Mouse (Mus musculus) lung, embryonic 14.5 days (tissue): ENCODE results near the gene Senp2. TPM values are rescaled to one million over a fixed set of nuclear protein-coding genes. Genes with fewer than 3 reads are reported as not detected.
A peak's percentile ranks its signal among the peaks of the same experiment; 100 is the strongest.

Experiments used
- ATAC-seq: fragments of 200-750 bp; cut with Nextera tagmentation; 2 replicates; pipeline ENCODE4 v1.8.0; 2017; ENCODE audit warnings: mild to moderate bottlenecking, moderate TSS enrichment, moderate library complexity; ENCODE audit not compliant: insufficient read depth
- DNase-seq: peaks from one replicate; pipeline ENCODE4 v3.0.0-alpha.2; 2015
- H3K27ac ChIP-seq: fragments of 300-500 bp; sonication (generic); 2 replicates; pipeline ENCODE4 v1.5.1; 2014; ENCODE audit warnings: low read depth, mild to moderate bottlenecking, moderate library complexity
- H3K27me3 ChIP-seq: fragments of 300-500 bp; sonication (generic); 2 replicates; pipeline ENCODE4 v1.6.1; 2014; ENCODE audit warnings: low read length, control low read depth; ENCODE audit not compliant: insufficient read depth
- H3K36me3 ChIP-seq: fragments of 300-500 bp; sonication (generic); 2 replicates; pipeline ENCODE4 v1.6.1; 2014; ENCODE audit warnings: control low read depth; ENCODE audit not compliant: insufficient read depth
- H3K4me1 ChIP-seq: fragments of 300-500 bp; sonication (generic); 2 replicates; pipeline ENCODE4 v1.6.1; 2014; ENCODE audit warnings: antibody characterized with exemption, control low read depth; ENCODE audit not compliant: insufficient read depth
- H3K4me2 ChIP-seq: fragments of 300-500 bp; sonication (generic); 2 replicates; pipeline ENCODE4 v1.6.1; 2014; ENCODE audit warnings: mild to moderate bottlenecking
- H3K4me3 ChIP-seq: fragments of 300-500 bp; sonication (generic); 2 replicates; pipeline ENCODE4 v1.5.1; 2014; ENCODE audit warnings: low read depth, low read length
- H3K9ac ChIP-seq: fragments of 300-500 bp; sonication (generic); 2 replicates; pipeline ENCODE4 v1.6.1; 2014
- H3K9me3 ChIP-seq: fragments of 300-500 bp; sonication (generic); 2 replicates; pipeline ENCODE4 v1.6.1; 2016; ENCODE audit warnings: low read depth, low read length, control low read depth
- CTCF ChIP-seq: IDR thresholded peaks from 2 replicates; pipeline ENCODE4 v1.5.1; 2016; ENCODE audit warnings: antibody characterized with exemption, low read depth
- WGBS: fragments of 180-500 bp; shearing (Covaris S2); extraction: QIAGEN DNeasy Blood & Tissue Kit; methylation state at CpG from one replicate; pipeline ENCODE4 v1.1.7; 2014; 5-methylcytosine and 5-hydroxymethylcytosine counted together
- polyA plus RNA-seq: library from polyadenylated mRNA; unstranded; fragments of >200 nt; fragmentation: Nextera tagmentation; extraction: Ambion mirVana; gene quantifications from 2 replicates; pipeline ENCODE4 v1.2.1, GENCODE M21; 2014

The Senp2 gene
- polyA plus RNA-seq, 1 experiment from 2014 or later = 53.1 TPM

GRCm38 (mm10) chr16:22046739-22047366 is 37.6 kb downstream of the Senp2 start:
- Histone ChIP-seq H3K27ac (no peak overlapping the region), H3K9me3 (no peaks in the 10 kb centered on the region), H3K27me3 (no peaks in the 10 kb centered on the region), H3K36me3 (peaks cover 57% of the 10 kb centered on the region), H3K4me1 (no peaks in the 10 kb centered on the region), H3K4me3 (no peak overlapping the region), H3K4me2 (no peak overlapping the region), H3K9ac (no peak overlapping the region)
- no peak for ATAC-seq
- TF ChIP-seq CTCF = no peak
- DNase-seq = no peak
- 85% methylated on average over 10 of the region's 10 CpGs for WGBS

- Histone ChIP-seq H3K4me3 (no peak overlapping the region), H3K9ac (no peak overlapping the region), H3K4me1 (no peaks in the 10 kb centered on the region), H3K9me3 (no peaks in the 10 kb centered on the region), H3K36me3 (peaks cover 14% of the 10 kb centered on the region; the same call in 1 of the 2 replicates), H3K27me3 (no peaks in the 10 kb centered on the region), H3K27ac (no peak overlapping the region), H3K4me2 (no peak overlapping the region)
- DNase-seq (no peak), ATAC-seq (no peak)
- no peak for TF ChIP-seq CTCF
- 91% methylated on average over 21 of the region's 21 CpGs for WGBS
Observed at GRCm38 (mm10) chr16:22053411-22053810, 44.1 kb downstream of the Senp2 start.

GRCm38 (mm10) chr16:22057498-22057897 is 48.2 kb downstream of the Senp2 start:
- peaks cover 50% of the 10 kb centered on the region for H3K36me3 ChIP-seq
- TF ChIP-seq CTCF = no peak
- ATAC-seq (0 out of 2 replicates have a peak, but pooled peaks have one; percentile 42), DNase-seq (no peak)
- no peak overlapping the region for H3K4me2 ChIP-seq
- WGBS = 82% methylated on average over 6 of the region's 6 CpGs
- H3K27me3 ChIP-seq = no peaks in the 10 kb centered on the region
- no peaks in the 10 kb centered on the region for H3K9me3 ChIP-seq
- H3K27ac ChIP-seq = no peak overlapping the region
- H3K4me1 ChIP-seq = no peaks in the 10 kb centered on the region
- no peak overlapping the region for H3K4me3 ChIP-seq
- no peak overlapping the region for H3K9ac ChIP-seq

- DNase-seq = no peak
- no peak overlapping the region for H3K9ac ChIP-seq
- TF ChIP-seq CTCF = no peak
- ATAC-seq = no peak
- H3K27ac ChIP-seq = no peak overlapping the region
- H3K27me3 ChIP-seq = no peaks in the 10 kb centered on the region
- no peaks in the 10 kb centered on the region for H3K9me3 ChIP-seq
- 93% methylated on average over 7 of the region's 7 CpGs for WGBS
- no peak overlapping the region for H3K4me3 ChIP-seq
- H3K4me2 ChIP-seq = no peak overlapping the region
- H3K36me3 ChIP-seq = peaks cover 64% of the 10 kb centered on the region
- no peaks in the 10 kb centered on the region for H3K4me1 ChIP-seq
Observed at GRCm38 (mm10) chr16:22058871-22059270, 49.6 kb downstream of the Senp2 start.

GRCm38 (mm10) chr16:22060416-22060815 is 51.1 kb downstream of the Senp2 start:
- Histone ChIP-seq H3K9me3 (no peaks in the 10 kb centered on the region), H3K27me3 (no peaks in the 10 kb centered on the region), H3K27ac (no peak overlapping the region), H3K4me2 (no peak overlapping the region), H3K9ac (no peak overlapping the region), H3K36me3 (peaks cover 78% of the 10 kb centered on the region), H3K4me1 (no peaks in the 10 kb centered on the region), H3K4me3 (no peak overlapping the region)
- ATAC-seq (no peak), DNase-seq (no peak)
- TF ChIP-seq CTCF = no peak
- 93% methylated on average over 10 of the region's 10 CpGs for WGBS

GRCm38 (mm10) chr16:22061555-22062160 is 52.4 kb downstream of the Senp2 start:
- Histone ChIP-seq H3K27ac (no peak overlapping the region), H3K36me3 (peaks cover 88% of the 10 kb centered on the region), H3K4me1 (no peaks in the 10 kb centered on the region), H3K4me3 (no peak overlapping the region), H3K9me3 (no peaks in the 10 kb centered on the region), H3K9ac (no peak overlapping the region), H3K4me2 (no peak overlapping the region), H3K27me3 (no peaks in the 10 kb centered on the region)
- 75% methylated on average over 14 of the region's 14 CpGs for WGBS
- TF ChIP-seq CTCF = no peak
- DNase-seq (no peak), ATAC-seq (no peak)

GRCm38 (mm10) chr16:22062284-22062683 is 53.0 kb downstream of the Senp2 start:
- Histone ChIP-seq H3K4me3 (no peak overlapping the region), H3K27me3 (no peaks in the 10 kb centered on the region), H3K27ac (no peak overlapping the region), H3K9me3 (no peaks in the 10 kb centered on the region), H3K9ac (no peak overlapping the region), H3K4me1 (no peaks in the 10 kb centered on the region), H3K36me3 (peaks cover 89% of the 10 kb centered on the region), H3K4me2 (no peak overlapping the region)
- 65% methylated on average over 4 of the region's 4 CpGs for WGBS
- TF ChIP-seq CTCF = no peak
- DNase-seq = no peak
- ATAC-seq = no peak
